ENCODE assay signal across 8 mouse cellular contexts in genomic region chr12:86973216-86973615, GRCm38 (mm10). TPM values are rescaled to one million over a fixed set of nuclear protein-coding genes. Genes with fewer than 3 reads are reported as not detected.
DNase-seq lines count a peak whose midpoint lies in the region; ATAC-seq lines count a peak whose summit lies in the region.

No protein-coding gene starts in this region.

- no peaks in the 10 kb centered on the region for H3K9me3 ChIP-seq in midbrain, embryonic 14.5 days (ENCODE audit: control insufficient read depth, low read length)
- H3K9me3 ChIP-seq in midbrain, embryonic 11.5 days (ENCODE audit: control insufficient read depth, low read length), result no peaks in the 10 kb centered on the region

- intact Hi-C loops in gastrocnemius, postnatal 14 days (cut with DNase I; ENCODE audit: low total_unique reads), result no loop called here

- H3K27ac ChIP-seq in midbrain, embryonic 14.5 days (replicated peaks; ENCODE audit: low read depth, low read length), result no peak overlapping the region
- H3K27ac ChIP-seq in midbrain, embryonic 11.5 days (ENCODE audit: low read depth, low read length), result no peak overlapping the region

- 36% methylated on average over 7 of the region's 7 CpGs for WGBS in midbrain, embryonic 14.5 days
- 80% methylated on average over 7 of the region's 7 CpGs for WGBS in midbrain, embryonic 11.5 days

- H3K4me1 ChIP-seq in midbrain, embryonic 14.5 days (ENCODE audit: control insufficient read depth, insufficient read depth, low read length), result peaks cover 24% of the 10 kb centered on the region
- H3K4me1 ChIP-seq in midbrain, embryonic 11.5 days (ENCODE audit: control insufficient read depth, insufficient read depth, low read length), result peaks cover 6% of the 10 kb centered on the region

- peak; percentile 15; the same call in 1 of the 2 replicates for ATAC-seq in midbrain, embryonic 14.5 days (ENCODE audit: low FRiP score, low TSS enrichment)
- no peak for ATAC-seq in midbrain, embryonic 11.5 days (ENCODE audit: low FRiP score)
- ATAC-seq in CD4-positive, CD25-positive, alpha-beta regulatory T cell, adult 4 months, result no peak

- no peaks in the 10 kb centered on the region for H3K36me3 ChIP-seq in midbrain, embryonic 14.5 days (ENCODE audit: control insufficient read depth, insufficient read depth, low read length)
- no peaks in the 10 kb centered on the region for H3K36me3 ChIP-seq in midbrain, embryonic 11.5 days (ENCODE audit: control insufficient read depth, insufficient read depth, low read length)

- H3K27me3 ChIP-seq in midbrain, embryonic 14.5 days (ENCODE audit: control insufficient read depth, insufficient read depth, low read length), result no peaks in the 10 kb centered on the region
- peaks cover 2% of the 10 kb centered on the region; the same call in 1 of the 2 replicates for H3K27me3 ChIP-seq in midbrain, embryonic 11.5 days (ENCODE audit: control insufficient read depth, insufficient read depth, low read length)

- DNase-seq in midbrain, embryonic 14.5 days, result peak; percentile 77
- DNase-seq in midbrain, embryonic 11.5 days (ENCODE audit: low spot score, missing footprints), result no peak
- peak; percentile 96 for DNase-seq in brain, adult 2 months (ENCODE audit: low read depth, low spot score)
- peak; percentile 43 for DNase-seq in gastrocnemius, postnatal 14 days
- peak; percentile 90 for DNase-seq in kidney, postnatal 10 days
- DNase-seq in lung, postnatal 4 days, result peak; percentile 68 to 85
- peak; percentile 47 to 58 for DNase-seq in urinary bladder, postnatal 36 days (ENCODE audit: low spot score in 2 of 2)

- no peak overlapping the region for H3K4me2 ChIP-seq in midbrain, embryonic 14.5 days (ENCODE audit: low read length)
- no peak overlapping the region for H3K4me2 ChIP-seq in midbrain, embryonic 11.5 days

- no peak overlapping the region for H3K9ac ChIP-seq in midbrain, embryonic 14.5 days (replicated peaks; ENCODE audit: low read length)
- no peak overlapping the region for H3K9ac ChIP-seq in midbrain, embryonic 11.5 days (ENCODE audit: low read length)

- H3K4me3 ChIP-seq in midbrain, embryonic 14.5 days (replicated peaks; ENCODE audit: low read depth, low read length), result no peak overlapping the region
- no peak overlapping the region for H3K4me3 ChIP-seq in midbrain, embryonic 11.5 days (ENCODE audit: low read depth, low read length)

RNA-seq across cellular contexts. Expression of gene Zdhhc22, which starts 17.0 kb away (rescaled TPM):
- 9.0 and 10.7 TPM in 2 replicates for polyA plus RNA-seq in midbrain, embryonic 14.5 days (2014; fragmentation: Nextera tagmentation; extraction: Ambion mirVana)
- 0.41 and 0.51 TPM in 2 replicates for polyA plus RNA-seq in midbrain, embryonic 11.5 days (2014; fragmentation: Nextera tagmentation; extraction: Ambion mirVana)
- not detected for total RNA-seq in gastrocnemius, postnatal 14 days (2021)
- under 1 TPM in 1 of 2 experiments, not detected in 1; 0.36 TPM for polyA plus RNA-seq in CD4-positive, CD25-positive, alpha-beta regulatory T cell, adult 4 months (2017; shearing (Covaris generic))

RNA-seq across cellular contexts. Expression of gene Cipc, which starts 26.4 kb away (rescaled TPM):
- polyA plus RNA-seq in midbrain, embryonic 14.5 days (2014; fragmentation: Nextera tagmentation; extraction: Ambion mirVana), result 42.5 and 61.0 TPM in 2 replicates
- 37.9 and 38.4 TPM in 2 replicates for polyA plus RNA-seq in midbrain, embryonic 11.5 days (2014; fragmentation: Nextera tagmentation; extraction: Ambion mirVana)
- 10 to 100 TPM; 20.2 to 20.3 TPM for total RNA-seq in gastrocnemius, postnatal 14 days (2021)
- 10 to 100 TPM; 20.0 to 29.3 TPM for polyA plus RNA-seq in CD4-positive, CD25-positive, alpha-beta regulatory T cell, adult 4 months (2017; shearing (Covaris generic))

RNA-seq across cellular contexts. Expression of gene Tmem63c, which starts 47.9 kb away (rescaled TPM):
- polyA plus RNA-seq in midbrain, embryonic 14.5 days (2014; fragmentation: Nextera tagmentation; extraction: Ambion mirVana), result 9.1 and 13.5 TPM in 2 replicates
- polyA plus RNA-seq in midbrain, embryonic 11.5 days (2014; fragmentation: Nextera tagmentation; extraction: Ambion mirVana), result 0.64 and 0.77 TPM in 2 replicates
- total RNA-seq in gastrocnemius, postnatal 14 days (2021), result under 1 TPM; 0.07 to 0.10 TPM
- 1 to 10 TPM in 1 of 2 experiments, under 1 TPM in 1; 0.54 to 1.1 TPM for polyA plus RNA-seq in CD4-positive, CD25-positive, alpha-beta regulatory T cell, adult 4 months (2017; shearing (Covaris generic))
